Mouse (Mus musculus) large intestine, adult 2 months (tissue): ENCODE results near the gene Cfap97d1. TPM values are rescaled to one million over a fixed set of nuclear protein-coding genes. Genes with fewer than 3 reads are reported as not detected.

Experiments
- DNase-seq: peaks from one replicate; pipeline ENCODE4 v3.0.0-alpha.2; 2012; ENCODE audit warnings: low read depth, low spot score
- WGBS: fragments of 180-500 bp; shearing (Covaris S2); methylation state at CpG from one replicate; pipeline ENCODE4 v1.1.7; 2018; 5-methylcytosine and 5-hydroxymethylcytosine counted together
- polyA plus RNA-seq: library from polyadenylated mRNA; depleted of rRNA; stranded (reverse); fragments of >200 nt; gene quantifications from 2 replicates; pipeline ENCODE4 v1.2.3, GENCODE M21; 2012

Gene Cfap97d1
- polyA plus RNA-seq, 1 experiment: not detected

- WGBS: 52% methylated on average over 9 of the region's 9 CpGs
- no peak for DNase-seq
Observed at GRCm38 (mm10) chr11:102006271-102006670, 22.2 kb downstream of the Cfap97d1 start.

- 89% methylated on average over 5 of the region's 5 CpGs for WGBS
- no peak for DNase-seq
Observed at GRCm38 (mm10) chr11:102006688-102007087, 22.6 kb downstream of the Cfap97d1 start.

GRCm38 (mm10) chr11:102008372-102008771 is 24.3 kb downstream of the Cfap97d1 start:
- 52% methylated on average over 8 of the region's 8 CpGs for WGBS
- DNase-seq: no peak

- no peak for DNase-seq
- 79% methylated on average over 15 of the region's 15 CpGs for WGBS
Observed at GRCm38 (mm10) chr11:102008954-102009637, 25.0 kb downstream of the Cfap97d1 start.

- 82% methylated on average over 13 of the region's 13 CpGs for WGBS
- no peak for DNase-seq
Observed at GRCm38 (mm10) chr11:102010140-102010539, 26.1 kb downstream of the Cfap97d1 start.

- DNase-seq: no peak
- WGBS: 86% methylated on average over 8 of the region's 8 CpGs
Observed at GRCm38 (mm10) chr11:102011510-102011909, 27.4 kb downstream of the Cfap97d1 start.

- 86% methylated on average over 8 of the region's 8 CpGs for WGBS
- no peak for DNase-seq
Observed at GRCm38 (mm10) chr11:102013201-102013600, 29.1 kb downstream of the Cfap97d1 start.

GRCm38 (mm10) chr11:102015472-102015871 is 31.4 kb downstream of the Cfap97d1 start:
- WGBS: 73% methylated on average over 6 of the region's 6 CpGs
- no peak for DNase-seq

- WGBS: 97% methylated on average over 1 of the region's 1 CpGs
- no peak for DNase-seq
Observed at GRCm38 (mm10) chr11:102016136-102016535, 32.1 kb downstream of the Cfap97d1 start.

GRCm38 (mm10) chr11:102019736-102020135 is 35.7 kb downstream of the Cfap97d1 start:
- no peak for DNase-seq
- 87% methylated on average over 9 of the region's 9 CpGs for WGBS

GRCm38 (mm10) chr11:102021196-102021595 is 37.1 kb downstream of the Cfap97d1 start:
- WGBS: 88% methylated on average over 5 of the region's 5 CpGs
- no peak for DNase-seq

- DNase-seq: no peak
- 84% methylated on average over 13 of the region's 13 CpGs for WGBS
Observed at GRCm38 (mm10) chr11:102023406-102023805, 39.3 kb downstream of the Cfap97d1 start.

- WGBS: 82% methylated on average over 6 of the region's 6 CpGs
- no peak for DNase-seq
Observed at GRCm38 (mm10) chr11:102024084-102024758, 40.1 kb downstream of the Cfap97d1 start.

GRCm38 (mm10) chr11:102024875-102025274 is 40.8 kb downstream of the Cfap97d1 start:
- 89% methylated on average over 4 of the region's 4 CpGs for WGBS

GRCm38 (mm10) chr11:102025354-102025753 is 41.3 kb downstream of the Cfap97d1 start:
- 63% methylated on average over 7 of the region's 7 CpGs for WGBS

More at GRCm38 (mm10) chr11:102024875-102025274, 40.8 kb downstream of the Cfap97d1 start:
- DNase-seq: no peak

GRCm38 (mm10) chr11:102025991-102026660 is 42.0 kb downstream of the Cfap97d1 start:
- DNase-seq: no peak

More at GRCm38 (mm10) chr11:102025354-102025753, 41.3 kb downstream of the Cfap97d1 start:
- no peak for DNase-seq

GRCm38 (mm10) chr11:102026694-102027360 is 42.7 kb downstream of the Cfap97d1 start:
- 1% methylated on average over 71 of the region's 73 CpGs for WGBS
- no peak for DNase-seq

More at GRCm38 (mm10) chr11:102025991-102026660, 42.0 kb downstream of the Cfap97d1 start:
- WGBS: 6% methylated on average over 23 of the region's 23 CpGs

- 5% methylated on average over 12 of the region's 12 CpGs for WGBS
- no peak for DNase-seq
Observed at GRCm38 (mm10) chr11:102027361-102028017, 43.4 kb downstream of the Cfap97d1 start.

- no peak for DNase-seq
- WGBS: 64% methylated on average over 6 of the region's 6 CpGs
Observed at GRCm38 (mm10) chr11:102028087-102028816, 44.2 kb downstream of the Cfap97d1 start, which contains the start of gene Mpp3. Gene Mpp3 (minus strand): TSS chr11:102028461.
